Mouse (Mus musculus): ENCODE measurements around the gene Uba1.
"Not testable (repeated sequence)": the region's sequence is repeated elsewhere in the genome, so short reads cannot be mapped to it uniquely, and the experiment has no call there.

The Uba1 gene

GRCm38 (mm10) chrX:20728681-20729080, 70.6 kb downstream of the Uba1 start:
- DNase-seq (ENCODE audit: low spot score in 2 of 2): no peak

GRCm38 (mm10) chrX:20730048-20730447, 71.9 kb downstream of the Uba1 start:
- DNase-seq (ENCODE audit: low spot score in 2 of 2): not testable (repeated sequence)

Data from frontal cortex, postnatal 36 days (tissue).